Mouse (Mus musculus): Measurements from ENCODE around the gene Rps26.

GRCm38 (mm10) chr10:128579298-128579697 lies 47.2 kb downstream of the Rps26 start:
- no peak for TF ChIP-seq CTCF (IDR thresholded peaks at IDR 0.05)
- TF ChIP-seq POLR2A (IDR thresholded peaks at IDR 0.05; ENCODE audit: insufficient read depth, low read depth, low read length): no peak

Data from heart, adult 2 months (tissue).